ENCODE assay signal across 12 mouse cellular contexts in genomic region chr13:113394591-113394990, GRCm38 (mm10).
DNase-seq lines count a peak whose midpoint lies in the region; ATAC-seq and TF ChIP-seq lines count a peak whose summit lies in the region.
"Had no signal": no experiment of that assay in that cellular context is flagged by ENCODE, and none has a peak within 500 bp of the region (broad histone marks: within the 10 kb centered on the region; RNA-seq: fewer than 3 reads in every experiment).

No protein-coding gene starts in this region.

- no peak for TF ChIP-seq POLR2A in small intestine, adult 2 months (IDR thresholded peaks at IDR 0.05; ENCODE audit: low read depth, low read length)

- intact Hi-C loops in gastrocnemius, postnatal 36 days (cut with DNase I), result no loop called here

- H3K4me1 ChIP-seq in kidney, embryonic 15.5 days, result 0 out of 2 replicates have a peak, but pooled peaks cover 6% of the 10 kb centered on the region
- peaks cover 15% of the 10 kb centered on the region for H3K4me1 ChIP-seq in small intestine, adult 2 months (ENCODE audit: control insufficient read depth, insufficient read depth, insufficient read length, low read length)
- H3K4me1 ChIP-seq: liver, embryonic 12.5 days had no signal

- H3K9ac ChIP-seq in kidney, embryonic 15.5 days, result no peak overlapping the region
- H3K9ac ChIP-seq: liver, embryonic 12.5 days had no signal

- peak overlapping the region; percentile 27; the same call in 1 of the 2 replicates for H3K27ac ChIP-seq in kidney, embryonic 15.5 days
- H3K27ac ChIP-seq in small intestine, adult 2 months (ENCODE audit: insufficient read depth, low read depth, low read length), result no peak overlapping the region
- H3K27ac ChIP-seq: liver, embryonic 12.5 days had no signal

- no peaks in the 10 kb centered on the region for H3K36me3 ChIP-seq in kidney, embryonic 15.5 days
- H3K36me3 ChIP-seq in small intestine, adult 2 months (ENCODE audit: control insufficient read depth, insufficient read depth, low read length), result no peaks in the 10 kb centered on the region
- H3K36me3 ChIP-seq: liver, embryonic 12.5 days had no signal

- no peaks in the 10 kb centered on the region for H3K27me3 ChIP-seq in kidney, embryonic 15.5 days
- no peaks in the 10 kb centered on the region for H3K27me3 ChIP-seq in small intestine, adult 2 months (ENCODE audit: control insufficient read depth, insufficient read depth, low read length)
- H3K27me3 ChIP-seq: liver, embryonic 12.5 days had no signal

- H3K4me3 ChIP-seq in kidney, embryonic 15.5 days (replicated peaks), result no peak overlapping the region
- peak overlapping the region; percentile 33 for H3K4me3 ChIP-seq in small intestine, adult 2 months (ENCODE audit: low read depth, low read length)
- H3K4me3 ChIP-seq: erythroblast, embryonic 14.5 days; liver, embryonic 12.5 days had no signal

- DNase-seq in kidney, adult 11 months, result no peak
- DNase-seq in right cerebral cortex, adult 18-20 months, result peak; percentile 11
- DNase-seq in right cerebral cortex, postnatal 14 days, result no peak
- peak; percentile 59 to 61 for DNase-seq in gastrocnemius, postnatal 36 days
- no peak for DNase-seq in layer of hippocampus, adult 9-10 months (ENCODE audit: low spot score)
- DNase-seq in adipocyte (ENCODE audit: low spot score), result no peak

- H3K9me3 ChIP-seq in kidney, embryonic 15.5 days (replicated peaks), result no peaks in the 10 kb centered on the region
- H3K9me3 ChIP-seq: liver, embryonic 12.5 days had no signal

- no peak for ATAC-seq in kidney, embryonic 15.5 days (replicated peaks; ENCODE audit: low FRiP score)
- ATAC-seq: CD4-positive, CD25-positive, alpha-beta regulatory T cell, adult 4 months; hindbrain, embryonic 16.5 days; liver, embryonic 12.5 days had no signal

- 0 out of 2 replicates have a peak overlapping the region, but pooled peaks have one; percentile 9 for H3K4me2 ChIP-seq in kidney, embryonic 15.5 days
- H3K4me2 ChIP-seq: liver, embryonic 12.5 days had no signal

- WGBS in kidney, embryonic 15.5 days, result 78% methylated on average over 15 of the region's 15 CpGs
- WGBS in small intestine, adult 2 months, result 81% methylated on average over 15 of the region's 15 CpGs

- TF ChIP-seq CTCF in small intestine, adult 2 months (IDR thresholded peaks at IDR 0.05; ENCODE audit: extremely low read depth, insufficient read length, insufficient replicate concordance, low read depth, low read length), result no peak

Comparison
In these comparisons a context has a peak if more than half of its experiments do, and no peak if none do; other contexts are left out.
1. DNase-seq: peak in right cerebral cortex, adult 18-20 months (single experiment) and gastrocnemius, postnatal 36 days (2 of 2); none in kidney, adult 11 months (single experiment), right cerebral cortex, postnatal 14 days (single experiment), layer of hippocampus, adult 9-10 months (single experiment) and adipocyte (single experiment).